Mouse (Mus musculus) CH12.LX (cell line): ENCODE data around the gene Dnajc5. TPM values are rescaled to one million over a fixed set of nuclear protein-coding genes. Genes with fewer than 3 reads are reported as not detected.

Experiments used
- DNase-seq: peaks from one replicate; pipeline ENCODE4 v3.0.0-alpha.2; 2013; ENCODE audit errors: extremely low read depth
- H3K27ac ChIP-seq: 2 replicates; pipeline ENCODE4 v1.5.1; 2012; ENCODE audit warnings: low read depth, mild to moderate bottlenecking, control low read depth, moderate library complexity; ENCODE audit not compliant: insufficient read depth
- H3K27me3 ChIP-seq: replicated peaks from 2 replicates; pipeline ENCODE3; 2012; ENCODE audit warnings: inconsistent platforms
- H3K36me3 ChIP-seq, 2 experiments: replicated peaks in 1 of 2; 2 replicates each; pipeline versions ENCODE3 to v1.6.1; 2012; ENCODE audit warnings: inconsistent platforms in 1 of 2, low read length in 1 of 2, mild to moderate bottlenecking in 1 of 2, mixed read lengths in 1 of 2, moderate library complexity in 1 of 2; ENCODE audit not compliant: control insufficient read depth in 1 of 2, insufficient read depth in 1 of 2
- H3K4me1 ChIP-seq, 2 experiments: 2 replicates each; pipeline ENCODE4 v1.6.1; 2012; ENCODE audit warnings: inconsistent platforms in 1 of 2, moderate library complexity in 1 of 2; ENCODE audit not compliant: insufficient read depth in 2 of 2, control insufficient read depth in 1 of 2
- H3K4me2 ChIP-seq: 2 replicates; pipeline ENCODE4 v1.6.1; 2012; ENCODE audit warnings: low read depth, mild to moderate bottlenecking, control low read depth; ENCODE audit not compliant: poor library complexity, insufficient read depth, severe bottlenecking
- H3K4me3 ChIP-seq, 3 experiments: fragments of 150-350 bp in 1 of 3; sonication (generic) in 1 of 3; replicated peaks in 1 of 3; 2 replicates each; pipeline versions ENCODE3 to v1.5.1; 2011 to 2012; ENCODE audit warnings: low read depth in 2 of 3, low read length in 2 of 3, mild to moderate bottlenecking in 2 of 3, moderate library complexity in 2 of 3, control low read depth in 1 of 3, improper control_type of control experiment in 1 of 3, inconsistent platforms in 1 of 3, mixed read lengths in 1 of 3; ENCODE audit not compliant: poor library complexity in 1 of 3
- H3K79me2 ChIP-seq: replicated peaks from 2 replicates; pipeline ENCODE4 v1.6.1; 2012; ENCODE audit warnings: mild to moderate bottlenecking, moderate library complexity; ENCODE audit not compliant: control insufficient read depth, poor library complexity, insufficient read depth, severe bottlenecking; ENCODE audit errors: extremely low read depth
- H3K9ac ChIP-seq: 2 replicates; pipeline ENCODE4 v1.6.1; 2012; ENCODE audit warnings: low read depth, mild to moderate bottlenecking, control low read depth, moderate library complexity; ENCODE audit not compliant: insufficient read depth
- H3K9me3 ChIP-seq: replicated peaks from 2 replicates; pipeline ENCODE3; 2012; ENCODE audit warnings: low read length, inconsistent platforms, mixed read lengths
- BHLHE40 ChIP-seq: IDR thresholded peaks from 2 replicates; pipeline ENCODE4 v1.6.1; 2011; ENCODE audit warnings: mild to moderate bottlenecking, low read depth, low read length, improper control_type of control experiment
- CHD1 ChIP-seq: IDR thresholded peaks from 2 replicates; pipeline ENCODE4 v1.6.1; 2012; ENCODE audit warnings: low read depth, low read length, improper control_type of control experiment, inconsistent platforms
- CHD2 ChIP-seq: IDR thresholded peaks from 2 replicates; pipeline ENCODE4 v1.6.1; 2011; ENCODE audit warnings: low read length, improper control_type of control experiment
- CTCF ChIP-seq, 2 experiments: IDR thresholded peaks in 1 of 2; conservative IDR thresholded peaks in 1 of 2; 2 replicates each; pipeline ENCODE4 v1.5.1; 2011 to 2012; ENCODE audit warnings: low read depth in 2 of 2, low read length in 2 of 2, improper control_type of control experiment in 1 of 2, inconsistent platforms in 1 of 2, mild to moderate bottlenecking in 1 of 2, moderate library complexity in 1 of 2
- E2F4 ChIP-seq: IDR thresholded peaks from 2 replicates; pipeline ENCODE4 v1.6.1; 2011; ENCODE audit warnings: low read depth, low read length, improper control_type of control experiment; ENCODE audit not compliant: insufficient replicate concordance
- ELF1 ChIP-seq: IDR thresholded peaks from 2 replicates; pipeline ENCODE4 v1.6.1; 2014; ENCODE audit warnings: low read depth, mild to moderate bottlenecking, inconsistent platforms, low read length, improper control_type of control experiment
- EP300 ChIP-seq: IDR thresholded peaks from 2 replicates; pipeline ENCODE4 v1.6.1; 2011; ENCODE audit warnings: low read length, improper control_type of control experiment
- ETS1 ChIP-seq: conservative IDR thresholded peaks from 2 replicates; pipeline ENCODE4 v1.6.1; 2012; ENCODE audit warnings: low read depth, mild to moderate bottlenecking, inconsistent platforms, low read length, improper control_type of control experiment, moderate library complexity
- GABPA ChIP-seq: IDR thresholded peaks from 2 replicates; pipeline ENCODE4 v1.6.1; 2012; ENCODE audit warnings: low read depth, low read length, improper control_type of control experiment, inconsistent platforms; ENCODE audit not compliant: insufficient replicate concordance
- HCFC1 ChIP-seq: IDR thresholded peaks from 2 replicates; pipeline ENCODE4 v1.6.1; 2012; ENCODE audit warnings: low read depth, mild to moderate bottlenecking, inconsistent platforms, low read length, improper control_type of control experiment
- IRF4 ChIP-seq: IDR thresholded peaks from 2 replicates; pipeline ENCODE4 v1.6.1; 2014; ENCODE audit warnings: low read depth, mild to moderate bottlenecking, inconsistent platforms, low read length, improper control_type of control experiment
- JUN ChIP-seq: IDR thresholded peaks from 2 replicates; pipeline ENCODE4 v1.6.1; 2011; ENCODE audit warnings: low read depth, mild to moderate bottlenecking, low read length, improper control_type of control experiment, moderate library complexity; ENCODE audit not compliant: insufficient read depth
- JUND ChIP-seq: conservative IDR thresholded peaks from 2 replicates; pipeline ENCODE4 v1.6.1; 2011; ENCODE audit warnings: low read depth, low read length, improper control_type of control experiment
- KAT2A ChIP-seq: IDR thresholded peaks from 2 replicates; pipeline ENCODE4 v1.6.1; 2012; ENCODE audit warnings: low read length, improper control_type of control experiment, inconsistent platforms; ENCODE audit not compliant: insufficient replicate concordance
- MAFK ChIP-seq: IDR thresholded peaks from 2 replicates; pipeline ENCODE4 v1.6.1; 2011; ENCODE audit warnings: low read length, improper control_type of control experiment; ENCODE audit not compliant: insufficient replicate concordance
- MAX ChIP-seq: IDR thresholded peaks from 2 replicates; pipeline ENCODE4 v1.6.1; 2011; ENCODE audit warnings: low read length, improper control_type of control experiment
- MAZ ChIP-seq: IDR thresholded peaks from 2 replicates; pipeline ENCODE4 v1.6.1; 2012; ENCODE audit warnings: low read depth, mild to moderate bottlenecking, inconsistent platforms, low read length, improper control_type of control experiment, moderate library complexity
- MEF2A ChIP-seq: IDR thresholded peaks from 2 replicates; pipeline ENCODE4 v1.6.1; 2014; ENCODE audit warnings: low read depth, mild to moderate bottlenecking, inconsistent platforms, low read length, improper control_type of control experiment, borderline replicate concordance
- MXI1 ChIP-seq: IDR thresholded peaks from 2 replicates; pipeline ENCODE4 v1.6.1; 2011; ENCODE audit warnings: mild to moderate bottlenecking, low read depth, low read length, improper control_type of control experiment
- MYC ChIP-seq: IDR thresholded peaks from 2 replicates; pipeline ENCODE4 v1.6.1; 2011; ENCODE audit warnings: low read depth, mild to moderate bottlenecking, improper control_type of control experiment, low read length
- NELFE ChIP-seq: IDR thresholded peaks from 2 replicates; pipeline ENCODE4 v1.6.1; 2011; ENCODE audit warnings: low read depth, low read length, improper control_type of control experiment
- NRF1 ChIP-seq: IDR thresholded peaks from 2 replicates; pipeline ENCODE4 v1.6.1; 2014; ENCODE audit warnings: low read depth, mild to moderate bottlenecking, inconsistent platforms, low read length, improper control_type of control experiment, moderate library complexity
- PAX5 ChIP-seq: IDR thresholded peaks from 2 replicates; pipeline ENCODE4 v1.6.1; 2012; ENCODE audit warnings: low read length, inconsistent platforms, mixed read lengths
- POLR2A ChIP-seq: IDR thresholded peaks from 2 replicates; pipeline ENCODE4 v1.6.1; 2011; ENCODE audit warnings: low read depth, mild to moderate bottlenecking, improper control_type of control experiment, low read length
- POLR2AphosphoS2 ChIP-seq: IDR thresholded peaks from 2 replicates; pipeline ENCODE4 v1.6.1; 2011; ENCODE audit warnings: low read depth, low read length, improper control_type of control experiment
- RAD21 ChIP-seq: IDR thresholded peaks from 2 replicates; pipeline ENCODE4 v1.6.1; 2011; ENCODE audit warnings: low read depth, mild to moderate bottlenecking, low read length, improper control_type of control experiment, moderate library complexity
- RCOR1 ChIP-seq: conservative IDR thresholded peaks from 2 replicates; pipeline ENCODE4 v1.6.1; 2012; ENCODE audit warnings: low read depth, mild to moderate bottlenecking, inconsistent platforms, low read length, improper control_type of control experiment
- SIN3A ChIP-seq: IDR thresholded peaks from 2 replicates; pipeline ENCODE4 v1.6.1; 2012; ENCODE audit warnings: low read length, improper control_type of control experiment, inconsistent platforms
- SMC3 ChIP-seq: IDR thresholded peaks from 2 replicates; pipeline ENCODE4 v1.6.1; 2011; ENCODE audit warnings: low read depth, low read length, improper control_type of control experiment
- TBP ChIP-seq: conservative IDR thresholded peaks from 2 replicates; pipeline ENCODE4 v1.6.1; 2011; ENCODE audit warnings: low read depth, low read length, improper control_type of control experiment
- TCF12 ChIP-seq: IDR thresholded peaks from 2 replicates; pipeline ENCODE4 v1.6.1; 2014; ENCODE audit warnings: low read depth, mild to moderate bottlenecking, inconsistent platforms, low read length, improper control_type of control experiment
- UBTF ChIP-seq: IDR thresholded peaks from 2 replicates; pipeline ENCODE4 v1.6.1; 2012; ENCODE audit warnings: low read depth, mild to moderate bottlenecking, inconsistent platforms, low read length, improper control_type of control experiment, moderate library complexity
- USF1 ChIP-seq: IDR thresholded peaks from 2 replicates; pipeline ENCODE4 v1.6.1; 2014; ENCODE audit warnings: low read depth, mild to moderate bottlenecking, inconsistent platforms, low read length, improper control_type of control experiment
- USF2 ChIP-seq: conservative IDR thresholded peaks from 2 replicates; pipeline ENCODE4 v1.6.1; 2011; ENCODE audit warnings: low read depth, low read length, improper control_type of control experiment
- ZC3H11A ChIP-seq: IDR thresholded peaks from 2 replicates; pipeline ENCODE4 v1.6.1; 2012; ENCODE audit warnings: low read depth, mild to moderate bottlenecking, inconsistent platforms, low read length, improper control_type of control experiment
- ZKSCAN1 ChIP-seq: IDR thresholded peaks from 2 replicates; pipeline ENCODE4 v1.6.1; 2012; ENCODE audit warnings: low read depth, inconsistent platforms, low read length, improper control_type of control experiment, borderline replicate concordance
- ZMIZ1 ChIP-seq: IDR thresholded peaks from 2 replicates; pipeline ENCODE4 v1.6.1; 2012; ENCODE audit warnings: low read depth, mild to moderate bottlenecking, inconsistent platforms, low read length, improper control_type of control experiment
- ZNF384 ChIP-seq: IDR thresholded peaks from 2 replicates; pipeline ENCODE4 v1.6.1; 2012; ENCODE audit warnings: low read depth, low read length, improper control_type of control experiment, inconsistent platforms
- dilution Hi-C: fragments of 300-500 bp; cut with MboI; formaldehyde crosslinking; loops from 2 replicates; pipeline ENCODE4 v1.14.3; 2020; ENCODE audit warnings: low sequenced_read_pairs; ENCODE audit not compliant: extremely low pct_unique_long_range_greater_than_20kb, extremely low pct_ligation_motif_present
- in situ Hi-C: fragments of 300-500 bp; cut with MboI; formaldehyde crosslinking; loops from 3 replicates; pipeline ENCODE4 v1.14.3; 2019; ENCODE audit warnings: low sequenced_read_pairs, low pct_ligation_motif_present, low pct_unique_long_range_greater_than_20kb, mixed read lengths
- polyA plus RNA-seq: library from polyadenylated mRNA; unstranded; fragments of >175 nt; gene quantifications from 2 replicates; pipeline ENCODE4 v1.2.1, GENCODE M21; 2012; ENCODE audit warnings: low read depth; ENCODE audit not compliant: insufficient read length
- total RNA-seq, 2 experiments: library from RNA; depleted of rRNA; stranded (reverse); fragments of 300-350 nt in 1 of 2; fragments of >200 nt in 1 of 2; gene quantifications; 2 replicates each; pipeline ENCODE4 v1.2.3; 2012 to 2014

Gene Dnajc5
- total and polyA plus RNA-seq, 3 experiments: 51.1 to 54.6 (median 54.5) TPM

GRCm38 (mm10) chr2:181581402-181582120 lies 61.3 kb downstream of the Dnajc5 start:
- H3K4me2 ChIP-seq: peak overlapping the region; percentile 48
- H3K27me3 ChIP-seq: no peaks in the 10 kb centered on the region
- peaks cover 3 to 25% of the 10 kb centered on the region in 2 experiments; a peak in 2 of 4 replicates for H3K4me1 ChIP-seq
- peaks cover 4% of the 10 kb centered on the region; the same call in 1 of the 2 replicates for H3K79me2 ChIP-seq
- in situ Hi-C loops: no loop called here
- H3K36me3 ChIP-seq: peaks cover 23 to 63% of the 10 kb centered on the region in 2 experiments
- dilution Hi-C loops: no loop called here
- H3K9ac ChIP-seq: peak overlapping the region; percentile 93
- peak overlapping the region; percentile 93 for H3K27ac ChIP-seq
- peak; percentile 66 for DNase-seq
- peak overlapping the region; percentile 75 to 86 (median 78) for H3K4me3 ChIP-seq
- H3K9me3 ChIP-seq: no peaks in the 10 kb centered on the region
- TF ChIP-seq ELF1: peak; percentile 28
- TF ChIP-seq MEF2A: peak; percentile 24; the same call in 1 of the 2 replicates
- peak; percentile 71 for TF ChIP-seq POLR2A
- peak; percentile 28; the same call in 1 of the 2 replicates for TF ChIP-seq ZNF384
- TF ChIP-seq RAD21: no peak
- peak; percentile 83; the same call in 1 of the 2 replicates for TF ChIP-seq KAT2A
- no peak for TF ChIP-seq TBP
- TF ChIP-seq JUN: no peak
- no peak for TF ChIP-seq EP300
- no peak for TF ChIP-seq JUND
- no peak for TF ChIP-seq ZC3H11A
- peak; percentile 91 for TF ChIP-seq POLR2AphosphoS2
- TF ChIP-seq CTCF (conservative IDR thresholded peaks at IDR 0.05 in 1 of 2, IDR thresholded peaks at IDR 0.05 in 1 of 2; ENCODE audit: low read depth in 2 of 2, low read length in 2 of 2): no peak
- TF ChIP-seq MAX: 0 out of 2 replicates have a peak, but pooled peaks have one; percentile 32
- peak; percentile 33; the same call in 1 of the 2 replicates for TF ChIP-seq IRF4
- TF ChIP-seq PAX5: no peak
- TF ChIP-seq ZKSCAN1: no peak
- 0 out of 2 replicates have a peak, but pooled peaks have one; percentile 33 for TF ChIP-seq MAZ
- no peak for TF ChIP-seq USF1
- TF ChIP-seq ZMIZ1: peak; percentile 81; the same call in 1 of the 2 replicates
- TF ChIP-seq NELFE: peak; percentile 63; the same call in 1 of the 2 replicates
- 0 out of 2 replicates have a peak, but pooled peaks have one; percentile 53 for TF ChIP-seq NRF1
- TF ChIP-seq MXI1: peak; percentile 81
- no peak for TF ChIP-seq RCOR1
- no peak for TF ChIP-seq CHD1
- TF ChIP-seq HCFC1: peak; percentile 93
- TF ChIP-seq SIN3A: peak; percentile 65; the same call in 1 of the 2 replicates
- no peak for TF ChIP-seq E2F4
- TF ChIP-seq UBTF: peak; percentile 78; the same call in 1 of the 2 replicates
- peak; percentile 57; the same call in 1 of the 2 replicates for TF ChIP-seq CHD2
- no peak for TF ChIP-seq MYC
- TF ChIP-seq ETS1: no peak
- no peak; the same call in 1 of the 2 replicates for TF ChIP-seq GABPA
- TF ChIP-seq TCF12: peak; percentile 63; the same call in 1 of the 2 replicates
- no peak for TF ChIP-seq BHLHE40
- no peak for TF ChIP-seq USF2
- no peak for TF ChIP-seq SMC3
- no peak for TF ChIP-seq MAFK
